Mouse (Mus musculus): Measurements from ENCODE around the gene Cd247. TPM values are rescaled to one million over a fixed set of nuclear protein-coding genes. Genes with fewer than 3 reads are reported as not detected.
A peak's percentile ranks its signal among the peaks of the same experiment; 100 is the strongest.

Cd247 gene
- polyA plus RNA-seq, 1 experiment from 2014 or later = 1.3 TPM

DNA sequence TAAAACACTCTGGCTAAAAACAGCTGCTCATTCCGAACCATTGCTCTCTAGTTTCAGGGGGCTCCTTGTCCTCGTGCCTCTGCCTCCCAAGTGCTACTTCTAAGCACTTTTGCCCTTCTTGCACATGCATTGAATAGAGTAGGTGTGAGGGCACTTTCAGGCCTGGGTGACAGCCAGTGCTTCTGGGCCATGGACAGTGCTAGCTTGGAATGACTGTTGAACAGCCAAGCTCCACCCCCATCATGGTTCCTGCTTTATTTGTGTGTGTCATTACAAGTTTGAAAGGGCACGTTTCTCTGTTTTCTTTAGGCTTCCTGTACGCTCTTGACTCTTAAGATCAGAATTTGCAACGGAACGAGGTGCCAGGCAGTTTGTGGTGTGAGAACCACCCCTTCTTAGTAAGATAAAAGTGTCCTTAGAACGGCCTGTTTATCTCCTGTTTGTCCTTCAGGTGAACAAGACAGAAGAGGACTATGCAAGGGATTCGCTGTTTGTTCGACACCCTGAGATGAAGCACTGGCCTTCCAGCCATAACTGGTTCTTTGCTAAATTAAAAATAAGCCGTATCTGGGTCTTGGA is 18.2 kb upstream of the Cd247 start:
- H3K9me3 ChIP-seq (replicated peaks; ENCODE audit: control insufficient read depth, low read length, poor library complexity, severe bottlenecking) = no peaks in the 10 kb centered on the region
- WGBS = 87% methylated on average over 10 of the region's 10 CpGs
- H3K9ac ChIP-seq (ENCODE audit: low read depth, low read length) = no peak overlapping the region
- no peaks in the 10 kb centered on the region; the same call in 1 of the 2 replicates for H3K4me1 ChIP-seq (ENCODE audit: control insufficient read depth, insufficient read depth, low read length)
- no peaks in the 10 kb centered on the region for H3K36me3 ChIP-seq (ENCODE audit: control insufficient read depth, insufficient read depth, low read length)
- H3K4me2 ChIP-seq (ENCODE audit: low read length) = no peak overlapping the region
- no peak overlapping the region for H3K4me3 ChIP-seq (ENCODE audit: low read depth, low read length)
- H3K27me3 ChIP-seq (ENCODE audit: control insufficient read depth, insufficient read depth, low read depth, low read length) = peaks cover under 1% of the 10 kb centered on the region; the same call in 1 of the 2 replicates
- no peak overlapping the region for H3K27ac ChIP-seq (ENCODE audit: low read length)
- ATAC-seq = no peak

DNA sequence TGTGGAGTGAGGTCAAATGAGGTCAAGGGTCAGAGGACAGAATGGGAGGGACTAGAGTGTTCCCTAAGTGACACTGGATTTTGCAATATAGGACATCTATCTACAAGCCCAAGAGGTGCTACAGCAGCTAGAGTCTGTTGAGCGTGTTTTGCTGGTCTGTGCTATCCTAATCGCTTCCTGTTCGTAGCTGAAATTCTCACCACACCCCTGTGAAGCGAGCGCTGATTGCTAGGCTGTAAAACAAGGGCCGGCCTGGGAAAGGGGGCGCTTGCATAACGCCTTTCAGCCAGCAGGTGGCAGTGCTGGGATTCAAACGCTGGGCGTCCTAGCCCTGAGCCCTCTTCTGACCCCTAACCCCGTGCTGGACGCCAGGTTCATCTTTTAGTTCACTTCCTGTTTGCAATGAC is 17.0 kb upstream of the Cd247 start:
- Histone ChIP-seq H3K27me3 (ENCODE audit: control insufficient read depth, insufficient read depth, low read depth, low read length) (no peaks in the 10 kb centered on the region), H3K4me1 (ENCODE audit: control insufficient read depth, insufficient read depth, low read length) (peaks cover 2% of the 10 kb centered on the region; the same call in 1 of the 2 replicates), H3K36me3 (ENCODE audit: control insufficient read depth, insufficient read depth, low read length) (no peaks in the 10 kb centered on the region), H3K9me3 (replicated peaks; ENCODE audit: control insufficient read depth, low read length, poor library complexity, severe bottlenecking) (no peaks in the 10 kb centered on the region), H3K9ac (ENCODE audit: low read depth, low read length) (no peak overlapping the region), H3K4me2 (ENCODE audit: low read length) (peak overlapping the region; percentile 27; the same call in 1 of the 2 replicates), H3K4me3 (ENCODE audit: low read depth, low read length) (no peak overlapping the region), H3K27ac (ENCODE audit: low read length) (no peak overlapping the region)
- 2% methylated on average over 12 of the region's 12 CpGs for WGBS
- ATAC-seq = peak; percentile 20

DNA sequence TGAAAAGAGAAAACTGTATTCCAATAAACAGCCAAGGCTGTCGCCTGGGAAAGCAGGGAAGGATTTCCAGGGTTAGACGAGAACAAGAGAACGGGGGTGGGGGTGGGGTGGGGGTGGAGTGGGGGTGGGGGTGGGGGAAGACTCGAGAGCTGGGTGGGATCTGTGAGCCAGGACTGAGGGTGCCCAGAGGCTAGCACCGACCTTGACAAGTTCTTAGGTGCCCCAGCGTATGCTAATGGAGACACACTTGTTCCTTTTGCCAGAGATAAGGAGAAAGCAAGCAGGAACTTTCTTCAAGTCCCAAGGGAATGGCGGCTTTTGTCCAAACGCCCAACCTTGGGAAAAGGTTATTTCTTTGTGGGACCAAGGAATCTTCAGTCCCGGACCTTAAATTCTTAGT is 16.5 kb upstream of the Cd247 start:
- 52% methylated on average over 9 of the region's 9 CpGs for WGBS
- 0 out of 2 replicates have a peak, but pooled peaks have one; percentile 33 for ATAC-seq
- no peak overlapping the region for H3K9ac ChIP-seq (ENCODE audit: low read depth, low read length)
- H3K27ac ChIP-seq (ENCODE audit: low read length) = no peak overlapping the region
- no peak overlapping the region for H3K4me3 ChIP-seq (ENCODE audit: low read depth, low read length)
- peaks cover 2% of the 10 kb centered on the region; the same call in 1 of the 2 replicates for H3K27me3 ChIP-seq (ENCODE audit: control insufficient read depth, insufficient read depth, low read depth, low read length)
- no peaks in the 10 kb centered on the region for H3K36me3 ChIP-seq (ENCODE audit: control insufficient read depth, insufficient read depth, low read length)
- peaks cover 2% of the 10 kb centered on the region; the same call in 1 of the 2 replicates for H3K4me1 ChIP-seq (ENCODE audit: control insufficient read depth, insufficient read depth, low read length)
- H3K9me3 ChIP-seq (replicated peaks; ENCODE audit: control insufficient read depth, low read length, poor library complexity, severe bottlenecking) = no peaks in the 10 kb centered on the region
- peak overlapping the region; percentile 27; the same call in 1 of the 2 replicates for H3K4me2 ChIP-seq (ENCODE audit: low read length)

DNA sequence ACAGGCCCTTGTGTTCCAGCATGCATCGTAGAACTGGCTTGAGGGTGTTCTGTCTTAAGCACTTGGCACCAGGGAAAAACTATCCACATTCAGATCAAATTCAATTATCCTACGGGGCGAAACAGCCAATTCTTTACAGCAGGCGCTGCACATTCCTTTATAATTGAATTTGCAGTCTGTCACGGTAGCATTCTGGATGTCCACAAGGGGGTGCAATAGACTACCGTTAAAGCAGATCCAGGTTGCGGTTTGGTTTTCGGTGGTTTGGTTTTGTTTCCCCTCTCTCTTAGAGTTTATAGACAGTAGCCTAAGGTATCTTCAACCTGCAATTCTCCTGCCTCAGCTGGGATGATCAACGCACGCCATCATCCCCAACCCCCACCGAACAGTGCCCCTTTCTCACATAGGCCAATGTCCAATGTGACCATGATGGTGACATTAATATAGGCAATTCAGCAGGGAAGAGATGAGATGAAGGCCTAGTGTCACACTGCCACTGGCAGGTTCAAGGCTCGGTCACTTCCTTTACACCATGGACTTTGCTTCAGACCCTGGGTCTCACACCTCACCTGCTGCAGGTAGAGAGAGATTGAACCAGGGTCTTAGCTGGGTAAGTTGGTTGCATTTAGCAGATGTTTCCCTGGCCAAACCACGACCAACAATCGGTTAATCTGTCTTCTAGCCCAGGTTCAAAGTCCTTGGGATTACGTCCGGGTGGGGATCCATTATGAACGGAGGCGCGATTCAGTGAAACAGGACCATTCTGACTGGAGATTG is 12.8 kb upstream of the Cd247 start:
- 39% methylated on average over 19 of the region's 19 CpGs for WGBS
- no peak overlapping the region for H3K27ac ChIP-seq (ENCODE audit: low read length)
- ATAC-seq = no peak

DNA sequence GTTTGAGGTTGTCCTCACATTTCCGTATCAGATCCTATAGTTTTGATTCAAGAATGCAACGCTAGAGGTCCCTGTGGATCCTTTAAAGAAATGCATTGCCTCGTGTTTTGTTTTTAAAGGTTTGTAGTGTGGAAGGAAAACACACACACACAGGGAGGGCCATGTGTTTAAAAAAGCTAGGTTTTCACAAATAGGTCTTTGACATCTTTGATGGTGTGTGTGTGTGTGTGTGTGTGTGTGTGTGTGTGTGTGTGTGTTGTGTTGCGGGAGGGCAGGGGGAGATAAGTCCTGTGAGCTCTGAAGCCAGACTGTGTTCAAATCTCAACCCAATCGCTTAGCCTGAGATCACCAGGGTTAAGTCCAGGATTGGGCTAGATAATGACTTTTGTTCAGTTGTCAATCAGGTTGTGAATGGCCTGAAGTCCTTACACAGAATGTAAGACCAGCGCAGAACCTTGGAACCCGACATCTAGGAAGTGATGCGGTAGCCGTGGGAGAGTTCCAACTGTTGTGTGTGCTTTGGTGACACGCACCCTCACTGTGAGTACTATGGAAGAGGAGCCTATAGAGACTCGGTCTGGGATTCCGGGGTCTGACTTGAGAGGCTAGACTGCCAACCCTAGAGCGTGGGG is 8.4 kb upstream of the Cd247 start:
- peak; percentile 59 for ATAC-seq
- Histone ChIP-seq H3K4me2 (ENCODE audit: low read length) (peak overlapping the region; percentile 51), H3K9me3 (replicated peaks; ENCODE audit: control insufficient read depth, low read length, poor library complexity, severe bottlenecking) (no peaks in the 10 kb centered on the region), H3K27me3 (ENCODE audit: control insufficient read depth, insufficient read depth, low read depth, low read length) (peaks cover 2% of the 10 kb centered on the region; the same call in 1 of the 2 replicates), H3K9ac (ENCODE audit: low read depth, low read length) (no peak overlapping the region), H3K27ac (ENCODE audit: low read length) (no peak overlapping the region), H3K4me1 (ENCODE audit: control insufficient read depth, insufficient read depth, low read length) (peaks cover 4% of the 10 kb centered on the region; the same call in 1 of the 2 replicates), H3K4me3 (ENCODE audit: low read depth, low read length) (peak overlapping the region; percentile 17), H3K36me3 (ENCODE audit: control insufficient read depth, insufficient read depth, low read length) (no peaks in the 10 kb centered on the region)
- WGBS = under 1% methylated on average over 13 of the region's 13 CpGs

More for the DNA sequence above, 12.8 kb upstream of the Cd247 start:
- Histone ChIP-seq H3K4me2 (ENCODE audit: low read length) (no peak overlapping the region), H3K4me1 (ENCODE audit: control insufficient read depth, insufficient read depth, low read length) (peaks cover 4% of the 10 kb centered on the region; the same call in 1 of the 2 replicates), H3K9ac (ENCODE audit: low read depth, low read length) (no peak overlapping the region), H3K9me3 (replicated peaks; ENCODE audit: control insufficient read depth, low read length, poor library complexity, severe bottlenecking) (no peaks in the 10 kb centered on the region), H3K27me3 (ENCODE audit: control insufficient read depth, insufficient read depth, low read depth, low read length) (peaks cover 2% of the 10 kb centered on the region; the same call in 1 of the 2 replicates), H3K4me3 (ENCODE audit: low read depth, low read length) (no peak overlapping the region), H3K36me3 (ENCODE audit: control insufficient read depth, insufficient read depth, low read length) (no peaks in the 10 kb centered on the region)

DNA sequence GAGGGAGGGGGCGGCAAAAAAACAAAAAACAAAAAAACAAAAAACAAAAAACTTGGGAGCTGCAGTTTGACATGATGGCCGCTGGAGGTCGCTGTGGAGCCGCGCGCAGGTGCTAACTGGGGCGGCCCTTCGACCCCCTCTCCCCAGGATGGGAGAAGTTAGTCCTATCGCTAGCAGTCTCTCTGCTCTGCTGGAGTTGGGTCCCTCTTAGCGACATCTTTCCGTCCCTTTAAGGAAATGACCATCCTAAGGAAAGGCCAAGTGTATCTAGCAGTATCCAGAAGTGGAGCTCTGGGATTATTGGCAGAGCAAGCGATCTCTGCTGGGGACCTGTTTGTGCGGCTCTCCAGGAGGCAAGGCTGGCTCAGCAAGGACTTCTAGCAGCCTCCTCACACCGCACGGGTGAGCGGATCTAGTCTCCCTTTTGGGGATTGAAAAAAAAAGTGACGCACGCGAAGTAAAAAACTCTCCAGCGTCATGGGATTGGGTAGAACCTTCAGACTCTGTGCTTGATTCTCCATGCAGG is 7.8 kb upstream of the Cd247 start:
- Histone ChIP-seq H3K4me1 (ENCODE audit: control insufficient read depth, insufficient read depth, low read length) (peaks cover 4% of the 10 kb centered on the region; the same call in 1 of the 2 replicates), H3K4me3 (ENCODE audit: low read depth, low read length) (peak overlapping the region; percentile 17), H3K27me3 (ENCODE audit: control insufficient read depth, insufficient read depth, low read depth, low read length) (peaks cover 2% of the 10 kb centered on the region; the same call in 1 of the 2 replicates), H3K9me3 (replicated peaks; ENCODE audit: control insufficient read depth, low read length, poor library complexity, severe bottlenecking) (no peaks in the 10 kb centered on the region), H3K9ac (ENCODE audit: low read depth, low read length) (no peak overlapping the region), H3K27ac (ENCODE audit: low read length) (no peak overlapping the region), H3K4me2 (ENCODE audit: low read length) (peak overlapping the region; percentile 51), H3K36me3 (ENCODE audit: control insufficient read depth, insufficient read depth, low read length) (no peaks in the 10 kb centered on the region)
- 1% methylated on average over 20 of the region's 20 CpGs for WGBS
- 0 out of 2 replicates have a peak, but pooled peaks have one; percentile 39 for ATAC-seq

DNA sequence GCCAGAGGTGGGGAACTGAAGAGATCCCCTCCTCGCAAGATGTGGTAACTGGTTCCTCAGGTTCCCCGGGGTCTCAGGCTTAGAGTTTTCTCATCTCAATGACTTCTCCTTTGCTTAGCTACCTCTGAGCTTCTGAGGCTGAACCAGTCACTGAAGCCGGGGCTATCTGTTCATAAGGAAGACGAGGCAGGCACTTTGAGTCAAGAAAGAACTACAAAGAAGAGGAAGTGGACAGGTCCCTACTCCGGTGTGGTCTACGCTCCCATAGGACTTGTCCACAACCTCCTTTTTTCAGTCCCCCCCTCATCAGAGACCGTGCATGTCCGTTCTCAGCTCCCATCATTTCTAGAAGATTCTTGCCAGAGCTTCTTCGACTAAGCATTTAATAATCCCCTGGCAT is 7.1 kb upstream of the Cd247 start:
- no peak overlapping the region for H3K4me3 ChIP-seq (ENCODE audit: low read depth, low read length)
- H3K9ac ChIP-seq (ENCODE audit: low read depth, low read length) = no peak overlapping the region
- no peak overlapping the region for H3K27ac ChIP-seq (ENCODE audit: low read length)
- peaks cover 2% of the 10 kb centered on the region; the same call in 1 of the 2 replicates for H3K27me3 ChIP-seq (ENCODE audit: control insufficient read depth, insufficient read depth, low read depth, low read length)
- no peak for ATAC-seq
- 80% methylated on average over 9 of the region's 9 CpGs for WGBS
- H3K4me1 ChIP-seq (ENCODE audit: control insufficient read depth, insufficient read depth, low read length) = peaks cover 2% of the 10 kb centered on the region; the same call in 1 of the 2 replicates
- no peak overlapping the region for H3K4me2 ChIP-seq (ENCODE audit: low read length)
- no peaks in the 10 kb centered on the region for H3K36me3 ChIP-seq (ENCODE audit: control insufficient read depth, insufficient read depth, low read length)
- no peaks in the 10 kb centered on the region for H3K9me3 ChIP-seq (replicated peaks; ENCODE audit: control insufficient read depth, low read length, poor library complexity, severe bottlenecking)

DNA sequence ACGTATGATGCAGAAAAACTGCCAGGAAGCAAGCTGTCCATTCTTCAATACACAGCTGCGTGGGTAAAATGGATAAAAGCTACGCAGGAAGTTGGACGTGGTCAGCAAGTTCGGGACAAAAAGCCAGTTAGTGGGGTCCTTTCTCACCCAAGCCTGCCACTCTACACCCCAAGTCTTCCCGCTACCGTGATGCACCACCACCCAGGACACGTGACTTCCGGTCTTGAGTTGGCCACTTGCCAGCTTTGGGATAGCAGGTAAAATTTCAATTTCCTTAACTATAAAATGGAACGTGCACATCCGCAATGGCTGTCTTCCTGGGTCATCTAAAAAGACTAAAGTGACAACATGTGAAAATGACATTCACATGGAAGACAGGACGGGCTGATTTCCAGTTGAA is 6.6 kb upstream of the Cd247 start:
- Histone ChIP-seq H3K27ac (ENCODE audit: low read length) (no peak overlapping the region), H3K9ac (ENCODE audit: low read depth, low read length) (no peak overlapping the region), H3K27me3 (ENCODE audit: control insufficient read depth, insufficient read depth, low read depth, low read length) (peaks cover 1% of the 10 kb centered on the region; the same call in 1 of the 2 replicates), H3K4me3 (ENCODE audit: low read depth, low read length) (no peak overlapping the region), H3K36me3 (ENCODE audit: control insufficient read depth, insufficient read depth, low read length) (no peaks in the 10 kb centered on the region), H3K4me1 (ENCODE audit: control insufficient read depth, insufficient read depth, low read length) (peaks cover 2% of the 10 kb centered on the region; the same call in 1 of the 2 replicates), H3K4me2 (ENCODE audit: low read length) (no peak overlapping the region), H3K9me3 (replicated peaks; ENCODE audit: control insufficient read depth, low read length, poor library complexity, severe bottlenecking) (no peaks in the 10 kb centered on the region)
- 83% methylated on average over 12 of the region's 12 CpGs for WGBS
- no peak for ATAC-seq

Data from midbrain, embryonic 16.5 days (tissue).